Mouse (Mus musculus) forebrain, embryonic 13.5 days (tissue): ENCODE measurements around the gene Ttc5. TPM values are rescaled to one million over a fixed set of nuclear protein-coding genes. Genes with fewer than 3 reads are reported as not detected.

Experiments used
- ATAC-seq: fragments of 200-750 bp; cut with Nextera tagmentation; 2 replicates; pipeline ENCODE4 v1.8.0; 2017
- H3K27ac ChIP-seq: fragments of 300-500 bp; sonication (generic); 2 replicates; pipeline ENCODE4 v1.5.1; 2015; ENCODE audit warnings: inconsistent platforms, mild to moderate bottlenecking, moderate library complexity
- H3K27me3 ChIP-seq: fragments of 300-500 bp; sonication (generic); 2 replicates; pipeline ENCODE4 v1.6.1; 2015; ENCODE audit warnings: mild to moderate bottlenecking, inconsistent platforms
- H3K36me3 ChIP-seq: fragments of 300-500 bp; sonication (generic); 2 replicates; pipeline ENCODE4 v1.6.1; 2015; ENCODE audit warnings: mild to moderate bottlenecking, inconsistent platforms; ENCODE audit not compliant: poor library complexity, severe bottlenecking
- H3K4me1 ChIP-seq: fragments of 300-500 bp; sonication (generic); 2 replicates; pipeline ENCODE4 v1.6.1; 2015; ENCODE audit warnings: inconsistent platforms
- H3K4me2 ChIP-seq: fragments of 300-500 bp; sonication (generic); 2 replicates; pipeline ENCODE4 v1.6.1; 2015; ENCODE audit warnings: inconsistent platforms, mild to moderate bottlenecking, moderate library complexity
- H3K4me3 ChIP-seq: fragments of 300-500 bp; sonication (generic); 2 replicates; pipeline ENCODE4 v1.5.1; 2015; ENCODE audit warnings: mild to moderate bottlenecking, inconsistent platforms
- H3K9ac ChIP-seq: fragments of 300-500 bp; sonication (generic); 2 replicates; pipeline ENCODE4 v1.6.1; 2015; ENCODE audit warnings: mild to moderate bottlenecking, inconsistent platforms
- H3K9me3 ChIP-seq: fragments of 300-500 bp; sonication (generic); replicated peaks from 2 replicates; pipeline ENCODE4 v1.6.1; 2016; ENCODE audit warnings: inconsistent platforms
- WGBS: fragments of 180-500 bp; shearing (Covaris S2); methylation state at CpG from one replicate; pipeline ENCODE4 v1.1.7; 2015; 5-methylcytosine and 5-hydroxymethylcytosine counted together
- polyA plus RNA-seq: library from polyadenylated mRNA; unstranded; fragments of >200 nt; fragmentation: Nextera tagmentation; extraction: Ambion mirVana; gene quantifications from 2 replicates; pipeline ENCODE4 v1.2.1, GENCODE M21; 2015

The Ttc5 gene
- polyA plus RNA-seq, 1 experiment from 2014 or later: 128 TPM

- Histone ChIP-seq H3K9me3 (no peaks in the 10 kb centered on the region), H3K27me3 (no peaks in the 10 kb centered on the region), H3K4me3 (no peak overlapping the region), H3K9ac (no peak overlapping the region), H3K4me1 (0 out of 2 replicates have a peak, but pooled peaks cover 3% of the 10 kb centered on the region), H3K27ac (no peak overlapping the region), H3K36me3 (no peaks in the 10 kb centered on the region), H3K4me2 (no peak overlapping the region)
- 88% methylated on average over 6 of the region's 6 CpGs for WGBS
- ATAC-seq: no peak
Observed at GRCm38 (mm10) chr14:50802441-50802840, 17.1 kb upstream of the Ttc5 start.

- no peaks in the 10 kb centered on the region for H3K27me3 ChIP-seq
- no peaks in the 10 kb centered on the region for H3K36me3 ChIP-seq
- peak; percentile 59; the same call in 1 of the 2 replicates for ATAC-seq
- H3K4me2 ChIP-seq: peak overlapping the region; percentile 30; the same call in 1 of the 2 replicates
- no peaks in the 10 kb centered on the region for H3K4me1 ChIP-seq
- no peaks in the 10 kb centered on the region for H3K9me3 ChIP-seq
- H3K9ac ChIP-seq: no peak overlapping the region
- no peak overlapping the region for H3K27ac ChIP-seq
- 5% methylated on average over 3 of the region's 3 CpGs for WGBS
- H3K4me3 ChIP-seq: no peak overlapping the region
Observed at GRCm38 (mm10) chr14:50799502-50800259, 14.4 kb upstream of the Ttc5 start.

- no peaks in the 10 kb centered on the region for H3K9me3 ChIP-seq
- no peak overlapping the region for H3K4me2 ChIP-seq
- no peaks in the 10 kb centered on the region for H3K27me3 ChIP-seq
- ATAC-seq: no peak
- WGBS: 60% methylated on average over 2 of the region's 2 CpGs
- no peak overlapping the region for H3K27ac ChIP-seq
- no peaks in the 10 kb centered on the region for H3K4me1 ChIP-seq
- no peak overlapping the region for H3K4me3 ChIP-seq
- H3K9ac ChIP-seq: no peak overlapping the region
- H3K36me3 ChIP-seq: no peaks in the 10 kb centered on the region
Observed at GRCm38 (mm10) chr14:50798512-50798911, 13.2 kb upstream of the Ttc5 start.

GRCm38 (mm10) chr14:50796464-50796863 lies 11.1 kb upstream of the Ttc5 start:
- Histone ChIP-seq H3K27ac (no peak overlapping the region), H3K27me3 (no peaks in the 10 kb centered on the region), H3K4me3 (no peak overlapping the region), H3K9me3 (no peaks in the 10 kb centered on the region), H3K36me3 (no peaks in the 10 kb centered on the region), H3K4me2 (no peak overlapping the region), H3K9ac (no peak overlapping the region), H3K4me1 (no peaks in the 10 kb centered on the region)
- 86% methylated on average over 1 of the region's 1 CpGs for WGBS
- ATAC-seq: no peak

- Histone ChIP-seq H3K9me3 (no peaks in the 10 kb centered on the region), H3K27me3 (no peaks in the 10 kb centered on the region), H3K27ac (no peak overlapping the region), H3K4me1 (no peaks in the 10 kb centered on the region), H3K9ac (no peak overlapping the region), H3K4me3 (no peak overlapping the region), H3K36me3 (no peaks in the 10 kb centered on the region), H3K4me2 (no peak overlapping the region)
- WGBS: 90% methylated on average over 4 of the region's 4 CpGs
- ATAC-seq: no peak
Observed at GRCm38 (mm10) chr14:50795965-50796364, 10.6 kb upstream of the Ttc5 start.

GRCm38 (mm10) chr14:50795261-50795935 lies 10.1 kb upstream of the Ttc5 start:
- no peaks in the 10 kb centered on the region for H3K36me3 ChIP-seq
- no peak overlapping the region for H3K9ac ChIP-seq
- no peak overlapping the region for H3K27ac ChIP-seq
- no peaks in the 10 kb centered on the region for H3K27me3 ChIP-seq
- no peak overlapping the region for H3K4me3 ChIP-seq
- 94% methylated on average over 24 of the region's 24 CpGs for WGBS
- no peaks in the 10 kb centered on the region for H3K4me1 ChIP-seq
- no peak overlapping the region for H3K4me2 ChIP-seq
- H3K9me3 ChIP-seq: no peaks in the 10 kb centered on the region
- ATAC-seq: no peak

- WGBS: 13% methylated on average over 2 of the region's 2 CpGs
Observed at GRCm38 (mm10) chr14:50788157-50788556, 2.8 kb upstream of the Ttc5 start.

GRCm38 (mm10) chr14:50784391-50785250 lies 698 bp downstream of the Ttc5 start:
- no peaks in the 10 kb centered on the region for H3K27me3 ChIP-seq
- peak overlapping the region; percentile 61 for H3K4me2 ChIP-seq
- peak overlapping the region; percentile 76 for H3K9ac ChIP-seq
- whole genome bisulfite sequencing: 24% methylated on average over 16 of the region's 16 CpGs
- H3K27ac ChIP-seq: peak overlapping the region; percentile 65
- peak overlapping the region; percentile 77 for H3K4me3 ChIP-seq
- peaks cover 14% of the 10 kb centered on the region for H3K4me1 ChIP-seq
- no peaks in the 10 kb centered on the region; the same call in 1 of the 2 replicates for H3K9me3 ChIP-seq
- ATAC-seq: no peak
- peaks cover 22% of the 10 kb centered on the region for H3K36me3 ChIP-seq

More at GRCm38 (mm10) chr14:50788157-50788556, 2.8 kb upstream of the Ttc5 start:
- Histone ChIP-seq H3K4me2 (no peak overlapping the region), H3K9me3 (no peaks in the 10 kb centered on the region), H3K27me3 (no peaks in the 10 kb centered on the region), H3K9ac (no peak overlapping the region), H3K36me3 (no peaks in the 10 kb centered on the region), H3K4me3 (no peak overlapping the region), H3K27ac (no peak overlapping the region), H3K4me1 (peaks cover 12% of the 10 kb centered on the region)
- ATAC-seq: no peak

- peaks cover 36% of the 10 kb centered on the region for H3K36me3 ChIP-seq
- no peaks in the 10 kb centered on the region for H3K27me3 ChIP-seq
- H3K4me2 ChIP-seq: no peak overlapping the region
- H3K9me3 ChIP-seq: no peaks in the 10 kb centered on the region; the same call in 1 of the 2 replicates
- ATAC-seq: no peak
- H3K4me1 ChIP-seq: peaks cover 14% of the 10 kb centered on the region
- no peak overlapping the region for H3K4me3 ChIP-seq
- WGBS: 96% methylated on average over 3 of the region's 3 CpGs
- H3K27ac ChIP-seq: no peak overlapping the region
- no peak overlapping the region for H3K9ac ChIP-seq
Observed at GRCm38 (mm10) chr14:50782166-50782565, 3.2 kb downstream of the Ttc5 start.

- WGBS: 87% methylated on average over 2 of the region's 2 CpGs
- Histone ChIP-seq H3K9ac (no peak overlapping the region), H3K4me2 (no peak overlapping the region), H3K36me3 (peaks cover 89% of the 10 kb centered on the region), H3K27ac (no peak overlapping the region), H3K4me1 (no peaks in the 10 kb centered on the region), H3K4me3 (no peak overlapping the region), H3K27me3 (no peaks in the 10 kb centered on the region), H3K9me3 (no peaks in the 10 kb centered on the region)
- ATAC-seq: no peak
Observed at GRCm38 (mm10) chr14:50771342-50771741, 14.0 kb downstream of the Ttc5 start.

GRCm38 (mm10) chr14:50765736-50766135 lies 19.6 kb downstream of the Ttc5 start:
- Histone ChIP-seq H3K27ac (no peak overlapping the region), H3K4me1 (no peaks in the 10 kb centered on the region), H3K4me3 (no peak overlapping the region), H3K4me2 (no peak overlapping the region), H3K36me3 (peaks cover 67% of the 10 kb centered on the region), H3K27me3 (no peaks in the 10 kb centered on the region), H3K9ac (no peak overlapping the region), H3K9me3 (no peaks in the 10 kb centered on the region)
- ATAC-seq: no peak
- 93% methylated on average over 6 of the region's 6 CpGs for WGBS
